Mouse (Mus musculus): Measurements from ENCODE around the gene Epb41l3.
"Not testable (repeated sequence)": the region's sequence is repeated elsewhere in the genome, so short reads cannot be mapped to it uniquely, and the experiment has no call there.

The Epb41l3 gene

DNA sequence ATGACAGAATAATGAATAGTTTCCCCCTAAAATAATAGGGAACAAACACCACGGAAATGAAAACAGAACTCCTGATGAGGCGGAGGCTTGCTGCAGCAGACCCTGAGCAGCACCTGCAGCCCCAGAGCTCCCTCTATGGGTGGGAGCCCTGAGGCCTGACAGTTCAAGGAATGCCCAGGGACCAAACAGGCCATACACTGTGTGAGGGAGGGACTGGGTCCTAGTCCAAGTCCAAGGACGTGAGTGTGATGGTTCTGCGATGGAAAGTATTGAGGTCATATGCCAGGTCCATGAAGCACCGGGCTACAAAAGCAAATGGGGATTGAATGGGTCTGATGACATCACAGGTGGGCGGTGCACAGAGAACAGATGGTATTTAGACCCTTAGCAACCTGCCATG, 33.7 kb downstream of the Epb41l3 start:
- DNase-seq = no peak

- DNase-seq = no peak
These were observed 36.7 kb downstream of the Epb41l3 start for GRCm38 (mm10) chr17:69112232-69112631.

- DNase-seq = no peak
These were observed 43.7 kb downstream of the Epb41l3 start for GRCm38 (mm10) chr17:69119183-69119582.

GRCm38 (mm10) chr17:69120533-69121358, 45.3 kb downstream of the Epb41l3 start:
- DNase-seq = peak; percentile 8 to 29

- DNase-seq = not testable (repeated sequence)
These were observed 46.9 kb downstream of the Epb41l3 start for GRCm38 (mm10) chr17:69122403-69122802.

GRCm38 (mm10) chr17:69127436-69127835, 52.0 kb downstream of the Epb41l3 start:
- DNase-seq = no peak

DNA sequence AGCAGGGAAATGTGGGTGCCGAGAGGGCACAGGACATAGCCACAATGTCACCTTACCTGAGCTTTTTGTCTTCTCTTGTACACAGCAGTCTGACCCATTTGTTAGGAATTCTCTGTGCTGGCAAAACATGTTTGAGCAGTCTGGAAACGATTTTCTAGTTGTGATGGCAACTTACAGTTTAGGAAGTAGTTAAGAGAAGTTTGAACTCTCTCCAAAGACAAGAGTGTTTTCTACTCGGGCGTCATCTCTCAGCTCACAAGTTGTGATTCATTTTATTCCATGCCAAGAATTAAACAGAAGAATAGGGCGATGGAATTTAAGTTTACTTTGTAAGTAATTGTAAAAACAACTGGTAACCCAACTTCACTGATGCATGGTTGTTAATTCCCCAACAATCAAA, 52.5 kb downstream of the Epb41l3 start:
- no peak for DNase-seq

GRCm38 (mm10) chr17:69129434-69129833, 54.0 kb downstream of the Epb41l3 start:
- DNase-seq = no peak

DNA sequence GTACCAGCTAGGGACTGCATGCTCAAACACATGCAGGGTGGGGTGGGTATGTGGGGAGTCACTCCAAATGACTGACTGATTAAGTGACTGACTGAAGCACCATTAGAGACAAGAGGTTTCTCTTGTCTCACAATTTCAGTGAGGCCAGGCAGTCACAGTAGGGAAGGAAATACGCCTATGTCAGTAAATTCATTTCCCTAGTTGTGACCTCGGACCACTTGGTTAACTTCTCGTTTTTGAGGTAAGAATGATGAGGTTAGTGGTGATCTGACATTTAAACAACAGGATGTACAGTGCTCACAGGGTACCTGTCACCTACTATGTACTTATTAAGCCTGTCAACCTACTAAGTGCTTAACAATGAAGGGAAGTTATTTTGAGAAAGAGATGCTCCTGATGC, 67.5 kb downstream of the Epb41l3 start:
- no peak for DNase-seq

DNA sequence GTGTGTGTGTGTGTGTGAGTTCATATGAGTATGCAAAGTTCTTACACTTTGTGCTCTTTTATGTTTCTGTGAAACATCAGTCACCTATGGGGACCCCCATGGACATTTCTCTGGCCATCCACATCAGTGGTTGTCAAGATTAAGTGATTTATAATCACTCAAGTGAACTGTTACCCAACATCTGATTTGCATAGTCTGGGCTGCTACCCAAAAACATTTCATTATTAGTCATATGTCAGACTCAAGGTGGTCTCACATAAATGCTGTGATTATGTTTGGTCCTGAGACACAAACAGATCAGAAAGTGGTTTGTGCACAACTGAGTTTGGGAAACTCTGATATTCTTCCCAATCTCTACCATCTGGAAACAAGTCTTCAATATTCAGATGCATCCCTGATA, 75.3 kb downstream of the Epb41l3 start:
- no peak for DNase-seq

GRCm38 (mm10) chr17:69151281-69151680, 75.8 kb downstream of the Epb41l3 start:
- DNase-seq = no peak

GRCm38 (mm10) chr17:69155034-69155433, 79.6 kb downstream of the Epb41l3 start:
- no peak for DNase-seq

- peak; percentile 48 to 59 for DNase-seq
These were observed 81.1 kb downstream of the Epb41l3 start for GRCm38 (mm10) chr17:69156522-69157100.

DNA sequence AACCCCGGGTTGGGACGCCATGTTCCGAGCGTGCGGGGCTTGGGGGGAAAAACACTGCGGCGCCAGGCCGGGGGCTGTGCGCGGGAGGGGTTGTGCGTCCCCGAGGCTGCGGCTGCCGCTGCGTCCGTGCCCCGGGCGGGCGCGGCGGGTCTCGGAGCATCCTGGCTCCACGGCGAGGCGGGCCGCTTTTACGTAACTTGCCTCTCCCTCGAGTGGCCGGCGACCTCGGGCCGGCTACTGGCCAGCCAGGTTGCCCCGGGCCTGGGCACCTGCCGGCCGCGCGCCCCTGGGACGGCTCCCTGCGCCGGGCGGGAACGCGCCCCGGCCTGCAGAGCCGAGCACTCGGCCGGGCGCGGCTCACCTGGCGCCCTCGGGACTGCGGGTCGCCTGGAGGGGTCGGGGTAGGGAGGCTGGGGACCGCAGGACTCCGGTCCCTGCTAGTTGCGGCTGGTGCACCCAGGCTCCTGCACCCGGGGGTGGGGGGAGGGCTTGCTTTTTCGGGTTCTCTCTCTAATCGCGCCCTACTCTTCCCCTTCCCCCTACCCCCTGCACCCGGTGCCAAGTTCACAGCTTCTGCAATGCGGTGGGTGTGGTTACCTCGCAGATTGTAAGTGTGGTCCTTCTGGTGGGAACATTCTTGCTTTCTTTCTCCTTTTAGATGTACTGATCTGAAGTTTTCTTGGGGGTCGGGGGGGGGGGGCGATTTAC, 81.8 kb downstream of the Epb41l3 start:
- DNase-seq = peak; percentile 18 to 36

GRCm38 (mm10) chr17:69157809-69158185, 82.3 kb downstream of the Epb41l3 start:
- no peak for DNase-seq

- DNase-seq = no peak
These were observed 83.2 kb downstream of the Epb41l3 start for GRCm38 (mm10) chr17:69158690-69159089.

GRCm38 (mm10) chr17:69162731-69163130, 87.2 kb downstream of the Epb41l3 start:
- DNase-seq = no peak

DNA sequence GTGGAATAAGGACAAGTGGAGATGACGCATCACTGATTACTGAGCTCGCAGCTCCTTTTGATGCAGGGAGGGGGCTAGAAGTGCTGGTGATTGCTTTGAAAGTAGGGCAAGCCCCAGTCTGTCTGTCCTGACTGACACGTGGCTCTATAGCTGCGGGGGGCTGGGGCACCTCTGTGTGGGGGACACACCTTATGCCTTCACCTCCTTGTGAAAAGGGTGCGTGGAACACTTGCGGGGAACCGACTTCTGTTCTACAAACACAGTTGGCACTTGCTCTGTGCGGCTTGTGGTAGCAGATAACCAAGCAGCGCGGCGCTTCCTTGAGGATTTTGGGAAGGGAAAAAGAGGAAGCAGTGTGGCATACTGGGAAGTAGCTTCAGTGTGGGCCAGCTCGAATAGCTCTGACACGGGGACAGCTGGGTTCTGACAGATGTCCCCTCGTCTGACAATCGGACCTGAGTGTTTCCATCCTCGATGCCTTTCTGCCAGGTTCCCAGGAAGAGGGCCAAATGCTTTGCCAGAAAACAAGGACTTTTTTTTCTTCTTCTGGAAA, 101.5 kb downstream of the Epb41l3 start:
- DNase-seq = peak in 1 of 2 experiments; percentile 28

DNA sequence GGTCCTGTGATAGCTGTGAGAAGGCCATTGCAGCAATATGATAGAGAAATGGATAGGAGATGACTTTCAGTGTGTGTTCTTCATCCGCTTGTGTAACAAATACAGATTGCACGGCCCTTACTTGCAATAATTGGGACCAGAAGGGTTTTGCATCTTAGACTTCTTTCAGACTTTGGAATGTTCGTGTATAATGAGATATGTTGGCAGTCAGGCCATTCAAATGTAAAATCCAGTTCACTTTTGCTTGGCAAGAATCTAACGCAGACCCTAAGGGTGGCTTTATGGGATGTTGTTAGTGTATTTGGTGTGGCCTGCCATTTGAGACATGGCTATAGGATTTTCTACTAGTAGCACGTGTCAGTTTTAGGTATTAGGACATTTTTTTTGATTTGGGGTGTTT, 102.5 kb downstream of the Epb41l3 start:
- DNase-seq = no peak

GRCm38 (mm10) chr17:69180905-69181559, 105.5 kb downstream of the Epb41l3 start:
- peak in 1 of 2 experiments; percentile 29 for DNase-seq

DNA sequence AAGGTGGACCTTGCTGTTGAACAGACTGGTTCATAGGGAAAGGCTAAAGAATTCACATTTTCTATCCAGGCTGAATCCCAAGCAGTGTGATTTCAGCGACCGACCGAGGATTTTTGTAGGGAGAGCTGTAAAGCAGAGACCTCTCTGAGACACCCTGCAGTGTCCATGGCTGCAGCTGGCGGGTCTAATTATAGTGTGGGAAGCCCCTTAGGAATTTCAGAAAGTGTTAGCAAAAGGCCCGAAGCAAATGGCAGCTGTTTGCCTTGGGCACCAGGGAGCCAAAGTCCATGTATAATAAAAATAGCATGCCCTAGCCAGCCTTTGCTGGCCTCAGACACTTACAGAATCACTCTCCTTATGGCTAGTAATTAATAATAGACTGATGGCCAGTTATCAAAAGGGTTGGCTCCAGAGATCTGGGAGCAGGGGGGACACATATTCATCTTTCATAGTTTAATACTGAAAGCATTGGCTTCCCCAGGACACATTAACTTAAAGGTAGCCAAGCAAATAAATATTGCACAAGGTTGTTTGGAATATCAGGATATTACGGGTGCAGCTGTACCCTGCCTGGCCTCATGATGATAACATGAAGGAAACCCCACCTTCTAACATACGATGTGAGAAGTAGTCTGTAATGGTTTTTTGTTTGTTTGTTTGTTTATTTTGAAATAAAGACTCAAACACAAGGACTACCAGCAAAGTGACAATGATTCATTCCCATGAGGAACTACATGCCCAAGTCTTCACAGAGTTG, 106.3 kb downstream of the Epb41l3 start:
- peak in 1 of 2 experiments; percentile 22 for DNase-seq

DNA sequence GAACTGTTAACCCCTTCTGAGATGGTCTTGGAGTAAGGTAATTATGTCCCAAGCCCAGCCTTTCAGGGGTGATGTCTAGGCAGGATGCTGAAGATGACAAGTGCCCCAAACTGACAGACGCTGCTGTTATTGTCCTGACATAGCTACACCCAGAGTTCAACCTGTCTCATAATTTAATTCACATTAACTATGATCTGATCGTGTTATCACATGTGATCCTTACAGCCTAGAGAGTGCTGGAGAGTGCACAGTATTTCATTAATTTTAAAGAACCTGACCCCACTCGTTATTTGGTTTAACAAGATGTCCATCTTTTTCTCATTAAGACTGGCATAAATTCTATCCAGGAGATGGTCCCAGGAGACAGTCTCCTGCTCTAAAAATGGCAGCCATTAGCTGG, 112.3 kb downstream of the Epb41l3 start:
- DNase-seq = no peak
